ENCODE assay signal across 8 mouse cellular contexts in genomic region chr1:134053207-134053606, GRCm38 (mm10). TPM values are rescaled to one million over a fixed set of nuclear protein-coding genes. Genes with fewer than 3 reads are reported as not detected.
DNase-seq lines count a peak whose midpoint lies in the region; ATAC-seq and TF ChIP-seq lines count a peak whose summit lies in the region.

No protein-coding gene starts in this region.

- no peaks in the 10 kb centered on the region for H3K79me2 ChIP-seq in MEL (ENCODE audit: control insufficient read depth, insufficient read depth, low read length, poor library complexity)

- TF ChIP-seq RAD21 in MEL (IDR thresholded peaks at IDR 0.05; ENCODE audit: low read depth, low read length), result peak; percentile 96

- WGBS in forebrain, embryonic 13.5 days, result 9% methylated on average over 6 of the region's 6 CpGs

- H3K27me3 ChIP-seq in MEL (ENCODE audit: control insufficient read depth in 1 of 2, insufficient read depth in 2 of 2, low read length in 2 of 2), result peaks cover 0 to 5% of the 10 kb centered on the region in 2 experiments; a peak in 2 of 4 replicates
- H3K27me3 ChIP-seq in forebrain, embryonic 13.5 days, result no peaks in the 10 kb centered on the region

- peak; percentile 84 for DNase-seq in MEL (ENCODE audit: low read depth, low spot score)
- DNase-seq in c-Kit-positive CD71-positive TER-119-positive erythroid progenitor cells, embryonic 14.5 days (ENCODE audit: low spot score), result peak; percentile 82
- peak; percentile 87 to 91 for DNase-seq in heart, postnatal 36 days
- peak; percentile 86 for DNase-seq in layer of hippocampus, adult 9-11 months
- peak; percentile 94 for DNase-seq in lung, postnatal 14 days
- DNase-seq in right cerebral cortex, adult 2 months (ENCODE audit: low spot score in 2 of 2), result peak; percentile 93 to 94
- peak; percentile 90 for DNase-seq in urinary bladder, postnatal 14 days (ENCODE audit: low spot score)

- no peak overlapping the region for H3K4me3 ChIP-seq in MEL (ENCODE audit: control insufficient read depth in 1 of 2, insufficient read depth in 1 of 2, low read depth in 2 of 2, low read length in 2 of 2)
- no peak overlapping the region for H3K4me3 ChIP-seq in forebrain, embryonic 13.5 days

- TF ChIP-seq CTCF in MEL (IDR thresholded peaks at IDR 0.05 in 2 of 3, conservative IDR thresholded peaks at IDR 0.05 in 1 of 3; ENCODE audit: control insufficient read depth in 1 of 3, insufficient read depth in 1 of 3, low read depth in 2 of 3, low read length in 3 of 3, poor library complexity in 1 of 3, severe bottlenecking in 1 of 3), result peak; percentile 83 to 98 (median 97)

- H3K4me1 ChIP-seq in MEL (ENCODE audit: control insufficient read depth in 1 of 2, insufficient read depth in 2 of 2, low read length in 2 of 2), result peaks cover 5 to 9% of the 10 kb centered on the region in 2 experiments
- peaks cover 4% of the 10 kb centered on the region; the same call in 1 of the 2 replicates for H3K4me1 ChIP-seq in forebrain, embryonic 13.5 days

- H3K9me3 ChIP-seq in MEL (replicated peaks; ENCODE audit: insufficient read depth, low read length), result no peaks in the 10 kb centered on the region
- H3K9me3 ChIP-seq in forebrain, embryonic 13.5 days (replicated peaks), result no peaks in the 10 kb centered on the region

- H3K4me2 ChIP-seq in forebrain, embryonic 13.5 days, result no peak overlapping the region

- H3K27ac ChIP-seq in MEL (ENCODE audit: control insufficient read depth, low read depth, low read length), result no peak overlapping the region
- H3K27ac ChIP-seq in forebrain, embryonic 13.5 days, result no peak overlapping the region

- peaks cover 0 to 3% of the 10 kb centered on the region in 2 experiments; a peak in 2 of 4 replicates for H3K36me3 ChIP-seq in MEL (ENCODE audit: control insufficient read depth in 1 of 2, insufficient read depth in 2 of 2, low read length in 2 of 2)
- no peaks in the 10 kb centered on the region for H3K36me3 ChIP-seq in forebrain, embryonic 13.5 days (ENCODE audit: poor library complexity, severe bottlenecking)

- TF ChIP-seq POLR2A in MEL (IDR thresholded peaks at IDR 0.05; ENCODE audit: control insufficient read depth in 1 of 2, insufficient read depth in 1 of 2, low read depth in 1 of 2, low read length in 2 of 2, poor library complexity in 1 of 2), result no peak

- H3K9ac ChIP-seq in MEL (ENCODE audit: control insufficient read depth, low read depth, low read length, poor library complexity, severe bottlenecking), result no peak overlapping the region
- H3K9ac ChIP-seq in forebrain, embryonic 13.5 days, result no peak overlapping the region

- ATAC-seq in forebrain, embryonic 13.5 days, result peak; percentile 74

- TF ChIP-seq EP300 in MEL (IDR thresholded peaks at IDR 0.05; ENCODE audit: low read depth in 1 of 2, low read length in 2 of 2), result no peak

- intact Hi-C loops in heart, postnatal 36 days (cut with DNase I), result loop anchor here (1.0 to 5.0 kb wide), 4 partner anchors 53 to 279 kb away; partner anchors contain the start of gene Ppfia4

TF ChIP-seq in MEL, 35 proteins besides CTCF, POLR2A, EP300 and RAD21:
- TF ChIP-seq TCF12 (IDR thresholded peaks at IDR 0.05; ENCODE audit: low read depth, low read length) (no peak), MAZ (IDR thresholded peaks at IDR 0.05; ENCODE audit: low read depth, low read length) (no peak), USF2 (IDR thresholded peaks at IDR 0.05; ENCODE audit: borderline replicate concordance in 1 of 2, insufficient read depth in 1 of 2, low read depth in 1 of 2, low read length in 2 of 2) (no peak), POLR2AphosphoS2 (IDR thresholded peaks at IDR 0.05; ENCODE audit: low read length) (no peak), ETS1 (IDR thresholded peaks at IDR 0.05; ENCODE audit: low read depth, low read length) (no peak), MYC (IDR thresholded peaks at IDR 0.05; ENCODE audit: low read depth, low read length) (peak; percentile 61; the same call in 1 of the 2 replicates), USF1 (IDR thresholded peaks at IDR 0.05; ENCODE audit: low read depth, low read length) (no peak), MYB (IDR thresholded peaks at IDR 0.05; ENCODE audit: low read depth, low read length) (no peak), ZNF384 (IDR thresholded peaks at IDR 0.05; ENCODE audit: low read depth, low read length) (no peak), TBP (IDR thresholded peaks at IDR 0.05; ENCODE audit: low read depth, low read length) (no peak), JUND (IDR thresholded peaks at IDR 0.05; ENCODE audit: low read depth, low read length) (no peak), CHD2 (IDR thresholded peaks at IDR 0.05; ENCODE audit: low read length) (no peak), KAT2A (conservative IDR thresholded peaks at IDR 0.05; ENCODE audit: low read depth, low read length) (no peak), SMC3 (IDR thresholded peaks at IDR 0.05; ENCODE audit: low read depth, low read length) (peak; percentile 91), BHLHE40 (IDR thresholded peaks at IDR 0.05; ENCODE audit: borderline replicate concordance, low read depth, low read length) (no peak), NRF1 (IDR thresholded peaks at IDR 0.05; ENCODE audit: insufficient read depth, low read depth, low read length, poor library complexity, severe bottlenecking) (no peak), MEF2A (IDR thresholded peaks at IDR 0.05; ENCODE audit: extremely low read depth, insufficient replicate concordance, low read depth, low read length, poor library complexity, severe bottlenecking) (no peak), CHD1 (IDR thresholded peaks at IDR 0.05; ENCODE audit: low read depth, low read length) (no peak), GABPA (IDR thresholded peaks at IDR 0.05; ENCODE audit: low read depth, low read length) (no peak), MAFK (IDR thresholded peaks at IDR 0.05; ENCODE audit: borderline replicate concordance, low read depth, low read length) (no peak), UBTF (IDR thresholded peaks at IDR 0.05; ENCODE audit: borderline replicate concordance, insufficient read depth, low read depth, low read length) (no peak), ZMIZ1 (IDR thresholded peaks at IDR 0.05; ENCODE audit: low read depth, low read length) (no peak), ZKSCAN1 (IDR thresholded peaks at IDR 0.05; ENCODE audit: low read depth, low read length) (no peak), MXI1 (IDR thresholded peaks at IDR 0.05; ENCODE audit: low read depth, low read length) (no peak), ZC3H11A (IDR thresholded peaks at IDR 0.05; ENCODE audit: low read depth, low read length) (peak; percentile 96), GATA1 (IDR thresholded peaks at IDR 0.05; ENCODE audit: low read depth, low read length) (no peak), MAX (IDR thresholded peaks at IDR 0.05; ENCODE audit: low read length) (0 out of 2 replicates have a peak, but pooled peaks have one; percentile 21), ELF1 (IDR thresholded peaks at IDR 0.05; ENCODE audit: low read depth, low read length) (no peak), RCOR1 (IDR thresholded peaks at IDR 0.05; ENCODE audit: low read depth, low read length) (no peak)

RNA-seq across cellular contexts. Expression of gene Fmod, which starts 16.2 kb away (rescaled TPM):
- total RNA-seq in MEL (2012; rRNA removed), result not detected in 2 replicates
- not detected for polyA plus RNA-seq in MEL (2012; ENCODE audit: insufficient read depth in 1 of 2, insufficient read length in 2 of 2, low read depth in 1 of 2, low replicate concordance in 2 of 2, missing spikeins in 1 of 2)
- polyA plus RNA-seq in forebrain, embryonic 13.5 days (2015; fragmentation: Nextera tagmentation; extraction: Ambion mirVana), result 1.2 and 1.6 TPM in 2 replicates
- total RNA-seq in heart, postnatal 36 days (2021), result 10 to 100 TPM in 1 of 2 experiments, 1 to 10 TPM in 1; 8.6 to 13.2 TPM

RNA-seq across cellular contexts. Expression of gene Btg2, which starts 25.7 kb away (rescaled TPM):
- total RNA-seq in MEL (2012; rRNA removed), result 2.1 and 2.7 TPM in 2 replicates
- polyA plus RNA-seq in MEL (2012; ENCODE audit: insufficient read depth in 1 of 2, insufficient read length in 2 of 2, low read depth in 1 of 2, low replicate concordance in 2 of 2, missing spikeins in 1 of 2), result 1 to 10 TPM in 1 of 2 experiments, not detected in 1; 3.6 TPM
- 122 and 129 TPM in 2 replicates for polyA plus RNA-seq in forebrain, embryonic 13.5 days (2015; fragmentation: Nextera tagmentation; extraction: Ambion mirVana)
- total RNA-seq in heart, postnatal 36 days (2021), result 10 to 100 TPM; 26.6 to 61.0 TPM

RNA-seq across cellular contexts. Expression of gene Chit1, which starts 57.8 kb away (rescaled TPM):
- total RNA-seq in MEL (2012; rRNA removed), result not detected in 2 replicates
- not detected for polyA plus RNA-seq in MEL (2012; ENCODE audit: insufficient read depth in 1 of 2, insufficient read length in 2 of 2, low read depth in 1 of 2, low replicate concordance in 2 of 2, missing spikeins in 1 of 2)
- 0.17 TPM in 1 of 2 replicates, not detected in the other for polyA plus RNA-seq in forebrain, embryonic 13.5 days (2015; fragmentation: Nextera tagmentation; extraction: Ambion mirVana)
- total RNA-seq in heart, postnatal 36 days (2021), result not detected
